Mouse (Mus musculus) small intestine, adult 2 months (tissue): Measurements from ENCODE around the gene Nalcn.

Source experiments
- CTCF ChIP-seq: fragments of 200-500 bp; IDR thresholded peaks from 2 replicates; pipeline ENCODE4 v1.5.1; 2012; ENCODE audit warnings: low read depth, mild to moderate bottlenecking, control low read depth, inconsistent platforms, low read length, moderate library complexity, mixed read lengths; ENCODE audit not compliant: insufficient replicate concordance, insufficient read length; ENCODE audit errors: extremely low read depth
- POLR2A ChIP-seq: fragments of 200-500 bp; IDR thresholded peaks from 2 replicates; pipeline ENCODE4 v1.6.1; 2012; ENCODE audit warnings: low read depth, mild to moderate bottlenecking, control low read depth, inconsistent platforms, low read length, moderate library complexity

DNA sequence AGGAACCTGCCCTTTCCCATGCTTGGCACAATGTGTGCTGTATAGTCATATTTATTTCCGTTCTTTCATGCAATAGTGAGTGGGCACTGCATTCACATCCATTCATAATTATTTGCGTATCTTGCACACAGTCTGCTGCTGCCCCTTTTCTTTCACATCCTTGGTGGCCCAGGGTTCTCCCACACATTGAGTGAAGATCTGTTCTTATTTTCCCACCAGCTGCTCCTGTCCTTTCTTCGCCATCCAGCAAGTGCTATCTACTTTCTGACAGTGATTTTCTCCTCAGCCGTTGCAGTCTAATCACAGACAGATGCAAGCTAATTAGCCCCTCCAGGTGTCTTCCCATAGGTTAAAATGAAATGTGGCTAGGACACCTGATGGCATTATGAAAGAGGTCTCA is 72.0 kb downstream of the Nalcn start:
- TF ChIP-seq CTCF (no peak), POLR2A (no peak)
